Mouse (Mus musculus): ENCODE data around the gene Kif13a. TPM values are rescaled to one million over a fixed set of nuclear protein-coding genes. Genes with fewer than 3 reads are reported as not detected.
A peak's percentile ranks its signal among the peaks of the same experiment; 100 is the strongest.

The Kif13a gene
- polyA plus RNA-seq, 1 experiment from 2014 or later: 12.1 TPM

- whole genome bisulfite sequencing: 49% methylated on average over 8 of the region's 8 CpGs
- ATAC-seq (ENCODE audit: low read depth): peak; percentile 50; the same call in 1 of the 2 replicates
- no peak overlapping the region for H3K4me2 ChIP-seq
- no peak overlapping the region for H3K4me3 ChIP-seq
- peaks cover 46% of the 10 kb centered on the region for H3K36me3 ChIP-seq
- H3K9ac ChIP-seq: peak overlapping the region; percentile 34; the same call in 1 of the 2 replicates
- peaks cover 8% of the 10 kb centered on the region for H3K4me1 ChIP-seq (replicated peaks)
- peak overlapping the region; percentile 59; the same call in 1 of the 2 replicates for H3K27ac ChIP-seq (replicated peaks)
- no peaks in the 10 kb centered on the region for H3K9me3 ChIP-seq
- H3K27me3 ChIP-seq: no peaks in the 10 kb centered on the region
Measured at GRCm38 (mm10) chr13:46759281-46759809, 170.3 kb downstream of the Kif13a start.

- no peak overlapping the region for H3K4me2 ChIP-seq
- ATAC-seq (ENCODE audit: low read depth): no peak
- H3K27me3 ChIP-seq: no peaks in the 10 kb centered on the region
- H3K4me1 ChIP-seq (replicated peaks): peaks cover 8% of the 10 kb centered on the region
- WGBS: 92% methylated on average over 13 of the region's 13 CpGs
- H3K9ac ChIP-seq: no peak overlapping the region
- peaks cover 41% of the 10 kb centered on the region for H3K36me3 ChIP-seq
- no peak overlapping the region for H3K4me3 ChIP-seq
- H3K9me3 ChIP-seq: no peaks in the 10 kb centered on the region
- peak overlapping the region; percentile 59; the same call in 1 of the 2 replicates for H3K27ac ChIP-seq (replicated peaks)
Measured at GRCm38 (mm10) chr13:46758627-46759026, 171.0 kb downstream of the Kif13a start.

GRCm38 (mm10) chr13:46757946-46758345 lies 171.7 kb downstream of the Kif13a start:
- H3K4me2 ChIP-seq: no peak overlapping the region
- H3K36me3 ChIP-seq: peaks cover 41% of the 10 kb centered on the region
- no peak overlapping the region for H3K4me3 ChIP-seq
- H3K27me3 ChIP-seq: no peaks in the 10 kb centered on the region
- no peak for ATAC-seq (ENCODE audit: low read depth)
- 89% methylated on average over 7 of the region's 7 CpGs for WGBS
- peaks cover 8% of the 10 kb centered on the region for H3K4me1 ChIP-seq (replicated peaks)
- no peaks in the 10 kb centered on the region for H3K9me3 ChIP-seq
- no peak overlapping the region for H3K9ac ChIP-seq
- H3K27ac ChIP-seq (replicated peaks): no peak overlapping the region

GRCm38 (mm10) chr13:46753294-46753693 lies 176.4 kb downstream of the Kif13a start:
- WGBS: 90% methylated on average over 5 of the region's 5 CpGs
- H3K27me3 ChIP-seq: no peaks in the 10 kb centered on the region

GRCm38 (mm10) chr13:46752566-46753229 lies 177.0 kb downstream of the Kif13a start:
- no peak overlapping the region for H3K4me3 ChIP-seq
- H3K36me3 ChIP-seq: peaks cover 46% of the 10 kb centered on the region
- no peak overlapping the region for H3K9ac ChIP-seq
- WGBS: 85% methylated on average over 13 of the region's 13 CpGs
- ATAC-seq (ENCODE audit: low read depth): no peak
- no peak overlapping the region for H3K4me2 ChIP-seq
- no peaks in the 10 kb centered on the region for H3K4me1 ChIP-seq (replicated peaks)
- no peak overlapping the region for H3K27ac ChIP-seq (replicated peaks)
- no peaks in the 10 kb centered on the region for H3K27me3 ChIP-seq
- H3K9me3 ChIP-seq: no peaks in the 10 kb centered on the region

More at GRCm38 (mm10) chr13:46753294-46753693, 176.4 kb downstream of the Kif13a start:
- H3K4me3 ChIP-seq: no peak overlapping the region
- H3K36me3 ChIP-seq: peaks cover 46% of the 10 kb centered on the region
- H3K4me2 ChIP-seq: no peak overlapping the region
- H3K9ac ChIP-seq: no peak overlapping the region
- no peaks in the 10 kb centered on the region for H3K4me1 ChIP-seq (replicated peaks)
- no peak for ATAC-seq (ENCODE audit: low read depth)
- no peak overlapping the region for H3K27ac ChIP-seq (replicated peaks)
- no peaks in the 10 kb centered on the region for H3K9me3 ChIP-seq

- H3K4me1 ChIP-seq (replicated peaks): no peaks in the 10 kb centered on the region
- H3K36me3 ChIP-seq: peaks cover 40% of the 10 kb centered on the region
- H3K9ac ChIP-seq: no peak overlapping the region
- no peaks in the 10 kb centered on the region for H3K9me3 ChIP-seq
- ATAC-seq (ENCODE audit: low read depth): no peak
- no peaks in the 10 kb centered on the region for H3K27me3 ChIP-seq
- H3K4me2 ChIP-seq: no peak overlapping the region
- H3K4me3 ChIP-seq: no peak overlapping the region
- 90% methylated on average over 5 of the region's 5 CpGs for WGBS
- H3K27ac ChIP-seq (replicated peaks): no peak overlapping the region
Measured at GRCm38 (mm10) chr13:46748138-46748873, 181.4 kb downstream of the Kif13a start.

- no peak overlapping the region for H3K27ac ChIP-seq (replicated peaks)
- ATAC-seq (ENCODE audit: low read depth): no peak
- H3K9me3 ChIP-seq: no peaks in the 10 kb centered on the region
- no peak overlapping the region for H3K4me2 ChIP-seq
- peaks cover 4% of the 10 kb centered on the region for H3K36me3 ChIP-seq
- H3K27me3 ChIP-seq: no peaks in the 10 kb centered on the region
- no peaks in the 10 kb centered on the region for H3K4me1 ChIP-seq (replicated peaks)
- no peak overlapping the region for H3K9ac ChIP-seq
- WGBS: 84% methylated on average over 8 of the region's 8 CpGs
- H3K4me3 ChIP-seq: no peak overlapping the region
Measured at GRCm38 (mm10) chr13:46743821-46744220, 185.8 kb downstream of the Kif13a start.

- no peaks in the 10 kb centered on the region for H3K36me3 ChIP-seq
- no peak overlapping the region for H3K4me2 ChIP-seq
- H3K27me3 ChIP-seq: no peaks in the 10 kb centered on the region
- ATAC-seq (ENCODE audit: low read depth): no peak
- WGBS: 76% methylated on average over 2 of the region's 2 CpGs
- H3K4me3 ChIP-seq: no peak overlapping the region
- H3K9me3 ChIP-seq: no peaks in the 10 kb centered on the region
- H3K27ac ChIP-seq (replicated peaks): no peak overlapping the region
- no peak overlapping the region for H3K9ac ChIP-seq
- no peaks in the 10 kb centered on the region for H3K4me1 ChIP-seq (replicated peaks)
Measured at GRCm38 (mm10) chr13:46742367-46742766, 187.3 kb downstream of the Kif13a start.

GRCm38 (mm10) chr13:46739426-46739825 lies 190.2 kb downstream of the Kif13a start:
- no peak overlapping the region for H3K4me2 ChIP-seq
- no peak for ATAC-seq (ENCODE audit: low read depth)
- no peak overlapping the region for H3K9ac ChIP-seq
- no peaks in the 10 kb centered on the region for H3K36me3 ChIP-seq
- peaks cover 15% of the 10 kb centered on the region for H3K4me1 ChIP-seq (replicated peaks)
- WGBS: 79% methylated on average over 7 of the region's 7 CpGs
- H3K9me3 ChIP-seq: no peaks in the 10 kb centered on the region
- no peak overlapping the region for H3K4me3 ChIP-seq
- no peak overlapping the region for H3K27ac ChIP-seq (replicated peaks)
- peaks cover 13% of the 10 kb centered on the region for H3K27me3 ChIP-seq

- H3K4me1 ChIP-seq (replicated peaks): peaks cover 15% of the 10 kb centered on the region
- no peak overlapping the region for H3K4me2 ChIP-seq
- H3K27me3 ChIP-seq: peaks cover 13% of the 10 kb centered on the region
- no peak for ATAC-seq (ENCODE audit: low read depth)
- H3K27ac ChIP-seq (replicated peaks): no peak overlapping the region
- H3K4me3 ChIP-seq: no peak overlapping the region
- H3K36me3 ChIP-seq: no peaks in the 10 kb centered on the region
- no peaks in the 10 kb centered on the region for H3K9me3 ChIP-seq
- H3K9ac ChIP-seq: no peak overlapping the region
- 80% methylated on average over 4 of the region's 4 CpGs for WGBS
Measured at GRCm38 (mm10) chr13:46737482-46737881, 192.2 kb downstream of the Kif13a start.

GRCm38 (mm10) chr13:46736479-46736865 lies 193.2 kb downstream of the Kif13a start:
- 3% methylated on average over 12 of the region's 12 CpGs for WGBS
- Histone ChIP-seq H3K4me1 (replicated peaks) (peaks cover 15% of the 10 kb centered on the region), H3K27me3 (peaks cover 13% of the 10 kb centered on the region), H3K9ac (peak overlapping the region; percentile 60), H3K4me3 (peak overlapping the region; percentile 39), H3K27ac (replicated peaks) (no peak overlapping the region), H3K9me3 (no peaks in the 10 kb centered on the region), H3K4me2 (peak overlapping the region; percentile 72), H3K36me3 (no peaks in the 10 kb centered on the region)
- no peak for ATAC-seq (ENCODE audit: low read depth)

- Histone ChIP-seq H3K27me3 (peaks cover 13% of the 10 kb centered on the region), H3K4me1 (replicated peaks) (peaks cover 15% of the 10 kb centered on the region), H3K4me2 (peak overlapping the region; percentile 72), H3K9me3 (no peaks in the 10 kb centered on the region), H3K27ac (replicated peaks) (no peak overlapping the region), H3K36me3 (no peaks in the 10 kb centered on the region), H3K4me3 (peak overlapping the region; percentile 39), H3K9ac (peak overlapping the region; percentile 60)
- ATAC-seq (ENCODE audit: low read depth): peak; percentile 50; the same call in 1 of the 2 replicates
- under 1% methylated on average over 20 of the region's 20 CpGs for WGBS
Measured at GRCm38 (mm10) chr13:46735808-46736478, 193.7 kb downstream of the Kif13a start.
